Comparison of ENCODE assay signal across 13 mouse cellular contexts in genomic region chr5:119257374-119258120, GRCm38 (mm10).
DNase-seq lines count a peak whose midpoint lies in the region; ATAC-seq and TF ChIP-seq lines count a peak whose summit lies in the region.
"Had no signal": no experiment of that assay in that cellular context is flagged by ENCODE, and none has a peak within 500 bp of the region (broad histone marks: within the 10 kb centered on the region; RNA-seq: fewer than 3 reads in every experiment).

No protein-coding gene starts in this region.

- no peaks in the 10 kb centered on the region for H3K4me1 ChIP-seq in forebrain, embryonic 11.5 days (replicated peaks; ENCODE audit: control insufficient read depth, insufficient read depth, low read length)
- peaks cover 9% of the 10 kb centered on the region for H3K4me1 ChIP-seq in forebrain, embryonic 12.5 days
- peaks cover 6% of the 10 kb centered on the region for H3K4me1 ChIP-seq in midbrain, embryonic 13.5 days (replicated peaks)
- no peaks in the 10 kb centered on the region for H3K4me1 ChIP-seq in liver, postnatal 0 days (ENCODE audit: insufficient read depth)
- H3K4me1 ChIP-seq: megakaryocyte, embryonic 14.5 days had no signal

- no peak overlapping the region for H3K9ac ChIP-seq in forebrain, embryonic 11.5 days (ENCODE audit: low read length)
- H3K9ac ChIP-seq in forebrain, embryonic 12.5 days: no peak overlapping the region
- H3K9ac ChIP-seq in midbrain, embryonic 13.5 days (replicated peaks): no peak overlapping the region
- H3K9ac ChIP-seq in liver, postnatal 0 days (replicated peaks): no peak overlapping the region

- no peaks in the 10 kb centered on the region for H3K27me3 ChIP-seq in forebrain, embryonic 11.5 days (ENCODE audit: control insufficient read depth, insufficient read depth, low read length)
- peaks cover 4% of the 10 kb centered on the region; the same call in 1 of the 2 replicates for H3K27me3 ChIP-seq in forebrain, embryonic 12.5 days
- 0 out of 2 replicates have a peak, but pooled peaks cover 2% of the 10 kb centered on the region for H3K27me3 ChIP-seq in midbrain, embryonic 13.5 days
- 0 out of 2 replicates have a peak, but pooled peaks cover 3% of the 10 kb centered on the region for H3K27me3 ChIP-seq in liver, postnatal 0 days (ENCODE audit: insufficient read depth, low read length)
- H3K27me3 ChIP-seq: megakaryocyte, embryonic 14.5 days had no signal

- no peak overlapping the region for H3K27ac ChIP-seq in forebrain, embryonic 11.5 days (ENCODE audit: low read depth, low read length)
- no peak overlapping the region for H3K27ac ChIP-seq in forebrain, embryonic 12.5 days
- no peak overlapping the region for H3K27ac ChIP-seq in midbrain, embryonic 13.5 days
- no peak overlapping the region for H3K27ac ChIP-seq in liver, postnatal 0 days (ENCODE audit: low read depth)

- H3K4me3 ChIP-seq in forebrain, embryonic 11.5 days (ENCODE audit: low read depth, low read length): no peak overlapping the region
- H3K4me3 ChIP-seq in forebrain, embryonic 12.5 days (replicated peaks): no peak overlapping the region
- no peak overlapping the region for H3K4me3 ChIP-seq in midbrain, embryonic 13.5 days (replicated peaks)
- H3K4me3 ChIP-seq in liver, postnatal 0 days (ENCODE audit: low read depth, low read length): no peak overlapping the region
- H3K4me3 ChIP-seq: megakaryocyte, embryonic 14.5 days had no signal

- TF ChIP-seq CTCF in brain, embryonic 14.5 days (IDR thresholded peaks at IDR 0.05; ENCODE audit: borderline replicate concordance, extremely low read depth, insufficient read depth, insufficient read length): no peak
- TF ChIP-seq CTCF in liver, postnatal 0 days (IDR thresholded peaks at IDR 0.05; ENCODE audit: low read depth): no peak

- no peaks in the 10 kb centered on the region for H3K9me3 ChIP-seq in forebrain, embryonic 11.5 days (ENCODE audit: control insufficient read depth, low read length)
- H3K9me3 ChIP-seq in forebrain, embryonic 12.5 days: no peaks in the 10 kb centered on the region
- H3K9me3 ChIP-seq in midbrain, embryonic 13.5 days: no peaks in the 10 kb centered on the region
- no peaks in the 10 kb centered on the region for H3K9me3 ChIP-seq in liver, postnatal 0 days (ENCODE audit: low read length)

- TF ChIP-seq POLR2A in brain, embryonic 14.5 days (IDR thresholded peaks at IDR 0.05; ENCODE audit: borderline replicate concordance, extremely low read depth, insufficient read depth, insufficient read length, poor library complexity, severe bottlenecking): no peak

- no peak for ATAC-seq in forebrain, embryonic 11.5 days (replicated peaks; ENCODE audit: low FRiP score)
- ATAC-seq in forebrain, embryonic 12.5 days (ENCODE audit: low FRiP score): no peak
- no peak for ATAC-seq in midbrain, embryonic 13.5 days
- ATAC-seq in liver, postnatal 0 days: no peak
- ATAC-seq: lung, postnatal 0 days had no signal

- H3K36me3 ChIP-seq in forebrain, embryonic 11.5 days (ENCODE audit: control insufficient read depth, insufficient read depth, low read length): no peaks in the 10 kb centered on the region
- H3K36me3 ChIP-seq in forebrain, embryonic 12.5 days (replicated peaks): no peaks in the 10 kb centered on the region
- no peaks in the 10 kb centered on the region for H3K36me3 ChIP-seq in midbrain, embryonic 13.5 days
- H3K36me3 ChIP-seq in liver, postnatal 0 days (replicated peaks; ENCODE audit: insufficient read depth, low read length): no peaks in the 10 kb centered on the region

- DNase-seq in forebrain, embryonic 11.5 days (ENCODE audit: low spot score): peak; percentile 53
- DNase-seq in kidney, postnatal 14 days: peak; percentile 8
- no peak for DNase-seq in kidney, postnatal 25 days
- DNase-seq in brain, embryonic 14.5 days (ENCODE audit: low read depth): peak; percentile 41
- no peak for DNase-seq in ovary, postnatal 36 days (ENCODE audit: low spot score)
- DNase-seq in liver, postnatal 0 days: no peak
- DNase-seq: adrenal gland, postnatal 36 days; heart, adult 18-20 months; right cerebral cortex, adult 18-20 months had no signal

- H3K4me2 ChIP-seq in forebrain, embryonic 11.5 days (ENCODE audit: low read depth, low read length, severe bottlenecking): no peak overlapping the region
- no peak overlapping the region for H3K4me2 ChIP-seq in forebrain, embryonic 12.5 days
- H3K4me2 ChIP-seq in midbrain, embryonic 13.5 days (replicated peaks): 0 out of 2 replicates have a peak overlapping the region, but pooled peaks have one; percentile 21
- no peak overlapping the region for H3K4me2 ChIP-seq in liver, postnatal 0 days (ENCODE audit: low read depth, low read length)

- no peak for TF ChIP-seq EP300 in liver, postnatal 0 days (IDR thresholded peaks at IDR 0.05; ENCODE audit: low read depth)

- 37% methylated on average over 21 of the region's 21 CpGs for WGBS in forebrain, embryonic 11.5 days
- 44% methylated on average over 21 of the region's 21 CpGs for WGBS in forebrain, embryonic 12.5 days
- 16% methylated on average over 21 of the region's 21 CpGs for WGBS in midbrain, embryonic 13.5 days
- 65% methylated on average over 21 of the region's 21 CpGs for WGBS in liver, postnatal 0 days (ENCODE audit: insufficient replicate concordance)

Comparison
In these comparisons a context has a peak if more than half of its experiments do, and no peak if none do; other contexts are left out.
1. DNase-seq: peak in forebrain, embryonic 11.5 days (single experiment), kidney, postnatal 14 days (single experiment) and brain, embryonic 14.5 days (single experiment); none in kidney, postnatal 25 days (0 of 2), ovary, postnatal 36 days (single experiment) and liver, postnatal 0 days (single experiment).